Mouse (Mus musculus) frontal cortex, postnatal 25 days (tissue): ENCODE measurements at regions not wholly inside any gene's neighbourhood (a gene's known extent, or its start where the extent isn't known, plus 50 kb on each side); places are given as distances from the start of the nearest gene placed in this dataset.
"Not testable (repeated sequence)": the region's sequence is repeated elsewhere in the genome, so short reads cannot be mapped to it uniquely, and the experiment has no call there.

Experiments used
- DNase-seq, 2 experiments: peaks; one replicate each; pipeline ENCODE4 v3.0.0; 2022; ENCODE audit warnings: low spot score in 2 of 2

- no peak for DNase-seq
Observed at GRCm38 (mm10) chr16:63104383-63104782, 250.3 kb downstream of the Pros1 start.

- DNase-seq, result no peak
Observed at GRCm38 (mm10) chr16:63104938-63105714, 251.0 kb downstream of the Pros1 start.

GRCm38 (mm10) chr16:63116456-63116855 is 262.3 kb downstream of the Pros1 start:
- DNase-seq, result no peak

GRCm38 (mm10) chr16:63118721-63119120 is 264.6 kb downstream of the Pros1 start:
- DNase-seq, result no peak

GRCm38 (mm10) chr16:63143851-63144250 is 289.7 kb downstream of the Pros1 start:
- DNase-seq, result no peak

- no peak for DNase-seq
Observed at GRCm38 (mm10) chr16:63155300-63155821, 301.3 kb downstream of the Pros1 start.

- DNase-seq, result no peak
Observed at GRCm38 (mm10) chr16:63170101-63170500, 316.0 kb downstream of the Pros1 start.

- DNase-seq, result peak in 1 of 2 experiments; percentile 30
Observed at GRCm38 (mm10) chr16:63179228-63179627, 325.1 kb downstream of the Pros1 start.

- DNase-seq, result no peak
Observed at GRCm38 (mm10) chr16:63191181-63191580, 337.1 kb downstream of the Pros1 start.

- DNase-seq, result no peak
Observed at GRCm38 (mm10) chr16:63191623-63192022, 337.5 kb downstream of the Pros1 start.

- no peak for DNase-seq
Observed at GRCm38 (mm10) chr16:63194595-63194994, 340.5 kb downstream of the Pros1 start.

GRCm38 (mm10) chr16:63213471-63213870 is 359.4 kb downstream of the Pros1 start:
- not testable (repeated sequence) for DNase-seq

- DNase-seq, result no peak
Observed at GRCm38 (mm10) chr16:63220228-63220879, 366.2 kb downstream of the Pros1 start.

GRCm38 (mm10) chr16:63224608-63225007 is 370.5 kb downstream of the Pros1 start:
- DNase-seq, result no peak

- DNase-seq, result no peak
Observed at GRCm38 (mm10) chr16:63225097-63225496, 371.0 kb downstream of the Pros1 start.

GRCm38 (mm10) chr16:63229135-63229534 is 375.0 kb downstream of the Pros1 start:
- no peak for DNase-seq

- DNase-seq, result no peak
Observed at GRCm38 (mm10) chr16:63229567-63229966, 375.5 kb downstream of the Pros1 start.

- DNase-seq, result no peak
Observed at GRCm38 (mm10) chr16:63270173-63270572, 416.1 kb downstream of the Pros1 start.

GRCm38 (mm10) chr16:63277556-63277955 is 423.4 kb downstream of the Pros1 start:
- no peak for DNase-seq

- DNase-seq, result no peak
Observed at GRCm38 (mm10) chr16:63278259-63278697, 424.2 kb downstream of the Pros1 start.

GRCm38 (mm10) chr16:63287655-63288054 is 433.5 kb downstream of the Pros1 start:
- DNase-seq, result no peak

GRCm38 (mm10) chr16:63311676-63312075 is 457.6 kb downstream of the Pros1 start:
- no peak for DNase-seq

GRCm38 (mm10) chr16:63313544-63313943 is 459.4 kb downstream of the Pros1 start:
- DNase-seq, result no peak
